Mouse (Mus musculus) erythroblast, embryonic 14.5 days (primary cell): Measurements from ENCODE around the gene Ncapg. TPM values are rescaled to one million over a fixed set of nuclear protein-coding genes. Genes with fewer than 3 reads are reported as not detected.
A peak's percentile ranks its signal among the peaks of the same experiment; 100 is the strongest.

Source experiments
- H3K27me3 ChIP-seq: 2 replicates; pipeline ENCODE4 v1.6.1; 2012; ENCODE audit warnings: inconsistent platforms; ENCODE audit not compliant: control insufficient read depth
- H3K36me3 ChIP-seq: 2 replicates; pipeline ENCODE4 v1.6.1; 2012; ENCODE audit warnings: mild to moderate bottlenecking, inconsistent platforms; ENCODE audit not compliant: control insufficient read depth
- H3K4me1 ChIP-seq: 2 replicates; pipeline ENCODE4 v1.6.1; 2012; ENCODE audit warnings: inconsistent platforms; ENCODE audit not compliant: control insufficient read depth
- H3K4me3 ChIP-seq: replicated peaks from 2 replicates; pipeline ENCODE3; 2012; ENCODE audit warnings: moderate library complexity, mild to moderate bottlenecking, inconsistent platforms
- H3K9me3 ChIP-seq: 2 replicates; pipeline ENCODE4 v1.6.1; 2012; ENCODE audit warnings: low read length, inconsistent platforms, mixed read lengths; ENCODE audit not compliant: control insufficient read depth
- GATA1 ChIP-seq: IDR thresholded peaks from 2 replicates; pipeline ENCODE4 v1.6.1; 2012; ENCODE audit warnings: low read length, inconsistent platforms, mixed read lengths
- TAL1 ChIP-seq: IDR thresholded peaks from 3 replicates; pipeline ENCODE4 v1.6.1; 2012; ENCODE audit warnings: low read length, inconsistent platforms, mixed read lengths
- polyA plus RNA-seq: library from polyadenylated mRNA; stranded (reverse); fragments of >175 nt; gene quantifications from 2 replicates; pipeline ENCODE4 v1.2.3, GENCODE M21; 2012

Ncapg gene
- polyA plus RNA-seq, 1 experiment = 1.3 TPM

DNA sequence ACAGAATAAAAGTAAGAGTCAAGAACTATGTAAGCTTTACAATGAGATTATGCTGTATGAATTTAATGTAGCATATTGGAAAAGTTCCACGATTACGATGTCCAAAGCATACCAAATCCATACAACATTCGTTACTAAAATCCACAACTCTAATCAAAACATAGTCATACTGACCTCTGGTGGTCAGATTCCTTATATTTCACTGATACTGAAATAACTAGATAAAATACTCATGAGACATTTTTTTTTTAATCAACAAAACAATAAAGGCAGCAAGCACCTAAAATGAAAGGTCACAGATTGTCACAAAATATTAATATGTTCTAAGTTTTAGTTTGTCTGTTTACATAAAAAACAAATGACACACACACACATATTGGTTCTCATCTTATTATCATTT, 1.4 kb upstream of the Ncapg start:
- TF ChIP-seq GATA1 = no peak
- no peak for TF ChIP-seq TAL1
- no peaks in the 10 kb centered on the region for H3K9me3 ChIP-seq
- no peaks in the 10 kb centered on the region for H3K27me3 ChIP-seq
- H3K4me3 ChIP-seq = peak overlapping the region; percentile 100
- H3K4me1 ChIP-seq = peaks cover 25% of the 10 kb centered on the region
- peaks cover 18% of the 10 kb centered on the region for H3K36me3 ChIP-seq

DNA sequence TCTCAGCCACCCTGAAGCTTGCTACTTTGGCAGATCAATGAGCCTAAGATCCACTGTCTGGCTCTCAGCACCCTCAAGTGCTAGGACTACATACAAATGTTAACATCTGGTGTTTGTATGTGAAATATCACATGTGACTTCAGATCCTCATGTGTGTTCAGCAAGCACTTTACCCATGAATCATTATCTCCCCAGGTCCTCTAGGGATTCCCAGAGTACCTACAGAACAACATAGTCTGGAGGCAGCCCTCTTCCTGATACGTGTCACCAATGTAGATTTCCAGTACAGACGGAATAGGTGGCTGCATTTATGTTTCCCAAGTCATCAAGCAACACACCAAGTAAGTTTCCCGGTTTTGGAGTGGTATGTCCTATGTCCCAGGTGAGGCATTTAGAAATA, 888 bp upstream of the Ncapg start:
- Histone ChIP-seq H3K4me3 (peak overlapping the region; percentile 100), H3K9me3 (no peaks in the 10 kb centered on the region), H3K36me3 (peaks cover 22% of the 10 kb centered on the region), H3K4me1 (peaks cover 25% of the 10 kb centered on the region), H3K27me3 (no peaks in the 10 kb centered on the region)
- no peak for TF ChIP-seq GATA1
- TF ChIP-seq TAL1 = no peak

GRCm38 (mm10) chr5:45669234-45669597, 503 bp upstream of the Ncapg start:
- no peaks in the 10 kb centered on the region for H3K27me3 ChIP-seq
- H3K36me3 ChIP-seq = peaks cover 24% of the 10 kb centered on the region
- H3K4me3 ChIP-seq = peak overlapping the region; percentile 100
- TF ChIP-seq TAL1 (no peak), GATA1 (no peak)
- peaks cover 25% of the 10 kb centered on the region for H3K4me1 ChIP-seq
- H3K9me3 ChIP-seq = no peaks in the 10 kb centered on the region

GRCm38 (mm10) chr5:45670280-45670670, 556 bp downstream of the Ncapg start:
- TF ChIP-seq TAL1 (no peak), GATA1 (no peak)
- Histone ChIP-seq H3K4me3 (peak overlapping the region; percentile 100), H3K36me3 (peaks cover 34% of the 10 kb centered on the region), H3K4me1 (peaks cover 25% of the 10 kb centered on the region), H3K27me3 (no peaks in the 10 kb centered on the region), H3K9me3 (no peaks in the 10 kb centered on the region)

- Histone ChIP-seq H3K9me3 (no peaks in the 10 kb centered on the region), H3K4me3 (peak overlapping the region; percentile 100), H3K27me3 (no peaks in the 10 kb centered on the region), H3K36me3 (peaks cover 42% of the 10 kb centered on the region), H3K4me1 (peaks cover 25% of the 10 kb centered on the region)
- no peak for TF ChIP-seq TAL1
- TF ChIP-seq GATA1 = no peak
These were observed 1.3 kb downstream of the Ncapg start for GRCm38 (mm10) chr5:45670894-45671494.

GRCm38 (mm10) chr5:45675032-45675431, 5.3 kb downstream of the Ncapg start:
- Histone ChIP-seq H3K27me3 (no peaks in the 10 kb centered on the region), H3K4me3 (no peak overlapping the region), H3K36me3 (peaks cover 80% of the 10 kb centered on the region), H3K4me1 (peaks cover 14% of the 10 kb centered on the region), H3K9me3 (no peaks in the 10 kb centered on the region)
- TF ChIP-seq GATA1 (no peak), TAL1 (no peak)

- H3K4me3 ChIP-seq = no peak overlapping the region
- no peak for TF ChIP-seq TAL1
- H3K4me1 ChIP-seq = peaks cover 2% of the 10 kb centered on the region; the same call in 1 of the 2 replicates
- no peaks in the 10 kb centered on the region for H3K9me3 ChIP-seq
- no peaks in the 10 kb centered on the region for H3K27me3 ChIP-seq
- peaks cover 95% of the 10 kb centered on the region for H3K36me3 ChIP-seq
These were observed 7.9 kb downstream of the Ncapg start for GRCm38 (mm10) chr5:45677639-45678038.

DNA sequence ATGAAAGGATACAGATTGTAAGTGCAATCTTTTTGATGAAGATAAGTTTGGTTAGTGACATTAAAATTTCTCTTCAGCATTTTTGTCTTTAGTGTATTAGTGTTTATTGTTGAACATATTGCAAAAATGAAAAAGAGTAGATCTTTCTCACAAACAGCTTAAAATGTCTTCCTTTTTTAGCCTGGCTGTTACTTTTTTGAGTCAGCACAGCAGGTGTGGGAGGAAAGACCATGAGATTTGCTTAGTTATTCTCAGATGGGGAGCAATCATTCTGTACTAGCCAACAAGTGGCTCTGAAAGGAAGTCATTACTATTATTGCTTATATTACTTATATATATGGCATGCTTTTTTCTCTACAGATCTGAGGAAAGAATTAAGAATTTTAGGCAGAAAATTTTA, 10.2 kb downstream of the Ncapg start:
- Histone ChIP-seq H3K36me3 (peaks cover 95% of the 10 kb centered on the region), H3K4me3 (no peak overlapping the region), H3K4me1 (no peaks in the 10 kb centered on the region), H3K27me3 (no peaks in the 10 kb centered on the region), H3K9me3 (no peaks in the 10 kb centered on the region)
- no peak for TF ChIP-seq TAL1
- no peak for TF ChIP-seq GATA1

GRCm38 (mm10) chr5:45683388-45683787, 13.7 kb downstream of the Ncapg start:
- H3K27me3 ChIP-seq = no peaks in the 10 kb centered on the region
- TF ChIP-seq GATA1 = no peak
- H3K36me3 ChIP-seq = peaks cover 93% of the 10 kb centered on the region
- H3K4me3 ChIP-seq = no peak overlapping the region
- no peaks in the 10 kb centered on the region for H3K9me3 ChIP-seq
- no peaks in the 10 kb centered on the region for H3K4me1 ChIP-seq

DNA sequence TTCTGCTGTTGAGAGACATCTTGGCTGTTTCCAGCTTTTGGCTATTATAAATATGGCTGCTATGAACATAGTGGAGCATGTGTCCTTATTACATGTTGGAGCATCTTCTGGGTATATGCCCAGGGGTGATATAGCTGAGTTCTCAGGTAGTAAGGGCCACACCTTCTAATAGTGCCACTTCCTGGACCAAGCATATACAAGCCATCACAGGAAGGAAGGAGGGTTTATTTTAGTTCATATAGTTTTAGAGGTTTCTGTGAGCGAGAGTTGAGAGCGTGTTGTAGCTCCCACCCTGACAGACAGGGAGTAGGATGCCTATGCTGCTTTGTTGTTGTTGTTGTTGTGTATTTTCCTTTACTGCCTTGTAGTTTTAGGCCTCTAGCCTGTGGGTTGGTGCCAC, 15.5 kb downstream of the Ncapg start:
- Histone ChIP-seq H3K9me3 (no peaks in the 10 kb centered on the region), H3K4me1 (no peaks in the 10 kb centered on the region), H3K36me3 (peaks cover 91% of the 10 kb centered on the region), H3K27me3 (no peaks in the 10 kb centered on the region), H3K4me3 (no peak overlapping the region)
- TF ChIP-seq GATA1 (no peak), TAL1 (no peak)
